Mouse (Mus musculus): ENCODE results near the gene Kxd1. TPM values are rescaled to one million over a fixed set of nuclear protein-coding genes. Genes with fewer than 3 reads are reported as not detected.

Gene Kxd1
- polyA plus RNA-seq, 1 experiment from 2014 or later, result 29.0 TPM

GRCm38 (mm10) chr8:70529299-70529698 is 1.5 kb upstream of the Kxd1 start:
- no peaks in the 10 kb centered on the region for H3K27me3 ChIP-seq (ENCODE audit: control insufficient read depth, insufficient read depth, low read depth, low read length)
- peaks cover 35% of the 10 kb centered on the region for H3K36me3 ChIP-seq (ENCODE audit: control insufficient read depth, insufficient read depth)
- H3K9me3 ChIP-seq (replicated peaks; ENCODE audit: control insufficient read depth, low read length), result no peaks in the 10 kb centered on the region
- peak overlapping the region; percentile 11; the same call in 1 of the 2 replicates for H3K4me3 ChIP-seq (ENCODE audit: low read depth, low read length)
- peak overlapping the region; percentile 2 for H3K9ac ChIP-seq (ENCODE audit: low read depth, low read length)
- H3K4me2 ChIP-seq (ENCODE audit: low read depth, low read length), result peak overlapping the region; percentile 63
- ATAC-seq (ENCODE audit: low read depth), result no peak
- 16% methylated on average over 5 of the region's 5 CpGs for WGBS (ENCODE audit: insufficient replicate concordance)
- peaks cover 32% of the 10 kb centered on the region for H3K4me1 ChIP-seq (ENCODE audit: control insufficient read depth, low read depth, low read length)
- H3K27ac ChIP-seq (ENCODE audit: low read length), result peak overlapping the region; percentile 53

- Histone ChIP-seq H3K9me3 (replicated peaks; ENCODE audit: control insufficient read depth, low read length) (no peaks in the 10 kb centered on the region), H3K27me3 (ENCODE audit: control insufficient read depth, insufficient read depth, low read depth, low read length) (no peaks in the 10 kb centered on the region), H3K4me1 (ENCODE audit: control insufficient read depth, low read depth, low read length) (peaks cover 38% of the 10 kb centered on the region), H3K4me3 (ENCODE audit: low read depth, low read length) (peak overlapping the region; percentile 87), H3K36me3 (ENCODE audit: control insufficient read depth, insufficient read depth) (peaks cover 28% of the 10 kb centered on the region), H3K27ac (ENCODE audit: low read length) (peak overlapping the region; percentile 92), H3K4me2 (ENCODE audit: low read depth, low read length) (peak overlapping the region; percentile 63), H3K9ac (ENCODE audit: low read depth, low read length) (peak overlapping the region; percentile 98)
- whole genome bisulfite sequencing (ENCODE audit: insufficient replicate concordance), result 10% methylated on average over 13 of the region's 13 CpGs
- no peak for ATAC-seq (ENCODE audit: low read depth)
Observed at GRCm38 (mm10) chr8:70528182-70528797, 534 bp upstream of the Kxd1 start.

- under 1% methylated on average over 8 of the region's 8 CpGs for WGBS (ENCODE audit: insufficient replicate concordance)
- Histone ChIP-seq H3K4me2 (ENCODE audit: low read depth, low read length) (peak overlapping the region; percentile 63), H3K4me1 (ENCODE audit: control insufficient read depth, low read depth, low read length) (peaks cover 42% of the 10 kb centered on the region), H3K27me3 (ENCODE audit: control insufficient read depth, insufficient read depth, low read depth, low read length) (no peaks in the 10 kb centered on the region), H3K4me3 (ENCODE audit: low read depth, low read length) (peak overlapping the region; percentile 87), H3K27ac (ENCODE audit: low read length) (peak overlapping the region; percentile 92), H3K9ac (ENCODE audit: low read depth, low read length) (peak overlapping the region; percentile 98), H3K9me3 (replicated peaks; ENCODE audit: control insufficient read depth, low read length) (no peaks in the 10 kb centered on the region), H3K36me3 (ENCODE audit: control insufficient read depth, insufficient read depth) (peaks cover 20% of the 10 kb centered on the region)
- peak; percentile 25; the same call in 1 of the 2 replicates for ATAC-seq (ENCODE audit: low read depth)
Observed at GRCm38 (mm10) chr8:70527111-70527511, 645 bp downstream of the Kxd1 start.

- H3K4me1 ChIP-seq (ENCODE audit: control insufficient read depth, low read depth, low read length), result peaks cover 24% of the 10 kb centered on the region
- H3K9me3 ChIP-seq (replicated peaks; ENCODE audit: control insufficient read depth, low read length), result no peaks in the 10 kb centered on the region
- no peaks in the 10 kb centered on the region for H3K27me3 ChIP-seq (ENCODE audit: control insufficient read depth, insufficient read depth, low read depth, low read length)
- H3K4me2 ChIP-seq (ENCODE audit: low read depth, low read length), result peak overlapping the region; percentile 86
- H3K9ac ChIP-seq (ENCODE audit: low read depth, low read length), result peak overlapping the region; percentile 89
- peak overlapping the region; percentile 84 for H3K4me3 ChIP-seq (ENCODE audit: low read depth, low read length)
- under 1% methylated on average over 51 of the region's 51 CpGs for WGBS (ENCODE audit: insufficient replicate concordance)
- peak; percentile 83 for ATAC-seq (ENCODE audit: low read depth)
- H3K36me3 ChIP-seq (ENCODE audit: control insufficient read depth, insufficient read depth), result peaks cover 7% of the 10 kb centered on the region
- peak overlapping the region; percentile 92 for H3K27ac ChIP-seq (ENCODE audit: low read length)
Observed at GRCm38 (mm10) chr8:70522592-70523403, 5.0 kb downstream of the Kxd1 start.

GRCm38 (mm10) chr8:70519606-70520005 is 8.2 kb downstream of the Kxd1 start:
- peaks cover 7% of the 10 kb centered on the region for H3K36me3 ChIP-seq (ENCODE audit: control insufficient read depth, insufficient read depth)
- no peak for ATAC-seq (ENCODE audit: low read depth)
- no peak overlapping the region for H3K9ac ChIP-seq (ENCODE audit: low read depth, low read length)
- H3K27me3 ChIP-seq (ENCODE audit: control insufficient read depth, insufficient read depth, low read depth, low read length), result no peaks in the 10 kb centered on the region
- H3K4me2 ChIP-seq (ENCODE audit: low read depth, low read length), result no peak overlapping the region
- peaks cover 14% of the 10 kb centered on the region for H3K4me1 ChIP-seq (ENCODE audit: control insufficient read depth, low read depth, low read length)
- H3K27ac ChIP-seq (ENCODE audit: low read length), result no peak overlapping the region
- H3K4me3 ChIP-seq (ENCODE audit: low read depth, low read length), result no peak overlapping the region
- 40% methylated on average over 2 of the region's 2 CpGs for WGBS (ENCODE audit: insufficient replicate concordance)
- no peaks in the 10 kb centered on the region for H3K9me3 ChIP-seq (replicated peaks; ENCODE audit: control insufficient read depth, low read length)

- Histone ChIP-seq H3K9ac (ENCODE audit: low read depth, low read length) (no peak overlapping the region), H3K36me3 (ENCODE audit: control insufficient read depth, insufficient read depth) (peaks cover 11% of the 10 kb centered on the region), H3K4me2 (ENCODE audit: low read depth, low read length) (no peak overlapping the region), H3K27ac (ENCODE audit: low read length) (no peak overlapping the region), H3K9me3 (replicated peaks; ENCODE audit: control insufficient read depth, low read length) (no peaks in the 10 kb centered on the region), H3K4me1 (ENCODE audit: control insufficient read depth, low read depth, low read length) (peaks cover 14% of the 10 kb centered on the region), H3K27me3 (ENCODE audit: control insufficient read depth, insufficient read depth, low read depth, low read length) (no peaks in the 10 kb centered on the region), H3K4me3 (ENCODE audit: low read depth, low read length) (no peak overlapping the region)
- no peak for ATAC-seq (ENCODE audit: low read depth)
- 75% methylated on average over 6 of the region's 6 CpGs for whole genome bisulfite sequencing (ENCODE audit: insufficient replicate concordance)
Observed at GRCm38 (mm10) chr8:70519043-70519442, 8.7 kb downstream of the Kxd1 start.

GRCm38 (mm10) chr8:70517940-70518643 is 9.7 kb downstream of the Kxd1 start:
- no peak for ATAC-seq (ENCODE audit: low read depth)
- 79% methylated on average over 10 of the region's 10 CpGs for WGBS (ENCODE audit: insufficient replicate concordance)
- Histone ChIP-seq H3K4me3 (ENCODE audit: low read depth, low read length) (no peak overlapping the region), H3K27me3 (ENCODE audit: control insufficient read depth, insufficient read depth, low read depth, low read length) (no peaks in the 10 kb centered on the region), H3K27ac (ENCODE audit: low read length) (no peak overlapping the region), H3K9ac (ENCODE audit: low read depth, low read length) (no peak overlapping the region), H3K4me1 (ENCODE audit: control insufficient read depth, low read depth, low read length) (peaks cover 8% of the 10 kb centered on the region), H3K36me3 (ENCODE audit: control insufficient read depth, insufficient read depth) (peaks cover 17% of the 10 kb centered on the region), H3K9me3 (replicated peaks; ENCODE audit: control insufficient read depth, low read length) (no peaks in the 10 kb centered on the region), H3K4me2 (ENCODE audit: low read depth, low read length) (no peak overlapping the region)

- no peaks in the 10 kb centered on the region for H3K9me3 ChIP-seq (replicated peaks; ENCODE audit: control insufficient read depth, low read length)
- peaks cover 15% of the 10 kb centered on the region for H3K36me3 ChIP-seq (ENCODE audit: control insufficient read depth, insufficient read depth)
- ATAC-seq (ENCODE audit: low read depth), result no peak
- H3K27me3 ChIP-seq (ENCODE audit: control insufficient read depth, insufficient read depth, low read depth, low read length), result no peaks in the 10 kb centered on the region
- no peak overlapping the region for H3K27ac ChIP-seq (ENCODE audit: low read length)
- H3K4me1 ChIP-seq (ENCODE audit: control insufficient read depth, low read depth, low read length), result peaks cover 25% of the 10 kb centered on the region
- WGBS (ENCODE audit: insufficient replicate concordance), result 72% methylated on average over 2 of the region's 2 CpGs
- no peak overlapping the region for H3K4me2 ChIP-seq (ENCODE audit: low read depth, low read length)
- no peak overlapping the region for H3K9ac ChIP-seq (ENCODE audit: low read depth, low read length)
- no peak overlapping the region for H3K4me3 ChIP-seq (ENCODE audit: low read depth, low read length)
Observed at GRCm38 (mm10) chr8:70513441-70513840, 14.3 kb downstream of the Kxd1 start.
